Mouse (Mus musculus): ENCODE data around the gene Wipf1. TPM values are rescaled to one million over a fixed set of nuclear protein-coding genes. Genes with fewer than 3 reads are reported as not detected.

Wipf1 gene
- polyA plus RNA-seq, 1 experiment, result 13.7 TPM

- H3ac ChIP-seq (ENCODE audit: control insufficient read depth, insufficient read length), result no peak overlapping the region
- H3K27me3 ChIP-seq (ENCODE audit: control insufficient read depth, insufficient read depth, insufficient read length), result no peaks in the 10 kb centered on the region
- TF ChIP-seq TCF3 (IDR thresholded peaks at IDR 0.05; ENCODE audit: insufficient read length, low read depth), result no peak
- no peak for TF ChIP-seq TCF12 (IDR thresholded peaks at IDR 0.05; ENCODE audit: insufficient read depth, poor library complexity, severe bottlenecking)
- no peak for TF ChIP-seq MYOG (IDR thresholded peaks at IDR 0.05; ENCODE audit: control insufficient read depth in 1 of 3, insufficient read depth in 1 of 3, insufficient read length in 2 of 3, low read depth in 2 of 3)
- TF ChIP-seq E2F4 (IDR thresholded peaks at IDR 0.05; ENCODE audit: insufficient read depth), result no peak
- TF ChIP-seq CEBPB (IDR thresholded peaks at IDR 0.05; ENCODE audit: insufficient read depth, poor library complexity, severe bottlenecking), result no peak
- TF ChIP-seq MAX (IDR thresholded peaks at IDR 0.05; ENCODE audit: low read depth), result no peak
- TF ChIP-seq POLR2A (IDR thresholded peaks at IDR 0.05; ENCODE audit: insufficient read length, low read depth), result no peak
- TF ChIP-seq USF1 (IDR thresholded peaks at IDR 0.05; ENCODE audit: low read depth), result no peak
- TF ChIP-seq MYOD1 (IDR thresholded peaks at IDR 0.05; ENCODE audit: control insufficient read depth in 1 of 3, insufficient read length in 2 of 3, low read depth in 2 of 3), result no peak
- H3K4me3 ChIP-seq, result no peak overlapping the region
- H3K79me2 ChIP-seq (ENCODE audit: control insufficient read depth, insufficient read depth), result peaks cover 61% of the 10 kb centered on the region
- H3K4me2 ChIP-seq (ENCODE audit: low read depth), result no peak overlapping the region
- H3K36me3 ChIP-seq (ENCODE audit: control insufficient read depth, insufficient read depth), result peaks cover 6% of the 10 kb centered on the region
These were observed 54.0 kb downstream of the Wipf1 start for GRCm38 (mm10) chr2:73475519-73475918.

DNA sequence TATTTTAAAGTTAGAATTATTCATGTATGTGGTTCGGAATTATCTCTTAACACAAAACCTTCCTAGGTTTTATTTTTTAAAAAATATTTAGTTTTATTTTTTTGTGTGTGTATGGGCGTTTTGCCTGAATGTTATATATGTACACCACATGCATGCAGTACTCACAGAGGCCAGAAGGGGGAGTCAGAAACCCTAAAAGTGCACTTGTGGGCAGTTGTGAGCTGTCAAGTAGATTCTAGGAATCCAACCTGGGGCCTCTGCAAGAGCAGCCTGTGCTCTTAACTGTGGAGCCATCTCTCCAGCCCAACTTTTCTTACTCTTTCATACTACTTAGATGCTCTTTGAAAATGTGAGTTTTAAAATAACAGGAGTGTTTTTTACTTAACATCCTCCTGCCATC is 57.4 kb downstream of the Wipf1 start:
- no peak overlapping the region for H3K4me2 ChIP-seq (ENCODE audit: low read depth)
- peaks cover 6% of the 10 kb centered on the region for H3K36me3 ChIP-seq (ENCODE audit: control insufficient read depth, insufficient read depth)
- no peak overlapping the region for H3ac ChIP-seq (ENCODE audit: control insufficient read depth, insufficient read length)
- H3K79me2 ChIP-seq (ENCODE audit: control insufficient read depth, insufficient read depth), result peaks cover 75% of the 10 kb centered on the region
- TF ChIP-seq USF1 (IDR thresholded peaks at IDR 0.05; ENCODE audit: low read depth) (no peak), MYOD1 (IDR thresholded peaks at IDR 0.05; ENCODE audit: control insufficient read depth in 1 of 3, insufficient read length in 2 of 3, low read depth in 2 of 3) (no peak), MAX (IDR thresholded peaks at IDR 0.05; ENCODE audit: low read depth) (no peak), POLR2A (IDR thresholded peaks at IDR 0.05; ENCODE audit: insufficient read length, low read depth) (no peak)
- H3K4me3 ChIP-seq, result no peak overlapping the region
- H3K27me3 ChIP-seq (ENCODE audit: control insufficient read depth, insufficient read depth, insufficient read length), result no peaks in the 10 kb centered on the region

- TF ChIP-seq REST (IDR thresholded peaks at IDR 0.05; ENCODE audit: insufficient read depth, insufficient read length) (no peak), SRF (IDR thresholded peaks at IDR 0.05; ENCODE audit: control insufficient read depth, insufficient read length, low read depth) (no peak), TCF3 (IDR thresholded peaks at IDR 0.05; ENCODE audit: insufficient read length, low read depth) (no peak)
- peak overlapping the region; percentile 27 for H3K4me2 ChIP-seq (ENCODE audit: low read depth)
- H3K79me2 ChIP-seq (ENCODE audit: control insufficient read depth, insufficient read depth), result peaks cover 80% of the 10 kb centered on the region
- H3K4me3 ChIP-seq, result no peak overlapping the region
- no peaks in the 10 kb centered on the region for H3K27me3 ChIP-seq (ENCODE audit: control insufficient read depth, insufficient read depth, insufficient read length)
- peaks cover 6% of the 10 kb centered on the region for H3K36me3 ChIP-seq (ENCODE audit: control insufficient read depth, insufficient read depth)
- H3ac ChIP-seq (ENCODE audit: control insufficient read depth, insufficient read length), result no peak overlapping the region
These were observed 59.3 kb downstream of the Wipf1 start for GRCm38 (mm10) chr2:73470146-73470630.

- Histone ChIP-seq H3ac (ENCODE audit: control insufficient read depth, insufficient read length) (no peak overlapping the region), H3K79me2 (ENCODE audit: control insufficient read depth, insufficient read depth) (peaks cover 86% of the 10 kb centered on the region), H3K36me3 (ENCODE audit: control insufficient read depth, insufficient read depth) (peaks cover 6% of the 10 kb centered on the region), H3K27me3 (ENCODE audit: control insufficient read depth, insufficient read depth, insufficient read length) (no peaks in the 10 kb centered on the region), H3K4me3 (no peak overlapping the region), H3K4me2 (ENCODE audit: low read depth) (peak overlapping the region; percentile 27)
- TF ChIP-seq TCF3 (IDR thresholded peaks at IDR 0.05; ENCODE audit: insufficient read length, low read depth), result no peak
- TF ChIP-seq MYOD1 (IDR thresholded peaks at IDR 0.05; ENCODE audit: control insufficient read depth in 1 of 3, insufficient read length in 2 of 3, low read depth in 2 of 3), result no peak
- no peak for TF ChIP-seq E2F4 (IDR thresholded peaks at IDR 0.05; ENCODE audit: insufficient read depth)
- TF ChIP-seq POLR2AphosphoS2 (IDR thresholded peaks at IDR 0.05; ENCODE audit: insufficient read length, low read depth), result no peak
- no peak for TF ChIP-seq TCF12 (IDR thresholded peaks at IDR 0.05; ENCODE audit: insufficient read depth, poor library complexity, severe bottlenecking)
- TF ChIP-seq MYOG (IDR thresholded peaks at IDR 0.05; ENCODE audit: control insufficient read depth in 1 of 3, insufficient read depth in 1 of 3, insufficient read length in 2 of 3, low read depth in 2 of 3), result no peak
- no peak for TF ChIP-seq USF1 (IDR thresholded peaks at IDR 0.05; ENCODE audit: low read depth)
- TF ChIP-seq SRF (IDR thresholded peaks at IDR 0.05; ENCODE audit: control insufficient read depth, insufficient read length, low read depth), result no peak
- no peak for TF ChIP-seq REST (IDR thresholded peaks at IDR 0.05; ENCODE audit: insufficient read depth, insufficient read length)
- no peak for TF ChIP-seq POLR2A (IDR thresholded peaks at IDR 0.05; ENCODE audit: insufficient read length, low read depth)
- TF ChIP-seq MAX (IDR thresholded peaks at IDR 0.05; ENCODE audit: low read depth), result no peak
- no peak for TF ChIP-seq CEBPB (IDR thresholded peaks at IDR 0.05; ENCODE audit: insufficient read depth, poor library complexity, severe bottlenecking)
These were observed 60.0 kb downstream of the Wipf1 start for GRCm38 (mm10) chr2:73469552-73469951.

DNA sequence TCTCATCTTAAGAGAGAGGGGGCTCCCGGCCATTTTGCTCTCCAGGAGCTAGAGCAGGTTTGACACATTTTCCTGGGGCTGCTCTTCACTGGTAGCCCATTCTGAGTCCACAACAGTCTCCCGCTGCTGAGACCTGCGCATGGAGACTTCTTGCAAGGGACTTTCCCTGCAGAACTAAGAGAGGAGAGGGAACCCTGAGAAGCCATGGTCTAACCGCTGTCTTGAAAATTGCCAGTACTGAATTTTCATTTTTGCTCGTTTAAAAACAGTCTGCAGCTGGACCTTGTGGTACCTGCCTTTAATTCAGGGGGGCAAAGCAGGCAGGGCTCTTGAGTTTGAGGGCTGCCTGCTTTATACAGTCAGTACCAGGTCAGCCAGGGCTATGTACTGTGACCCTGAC is 60.5 kb downstream of the Wipf1 start:
- Histone ChIP-seq H3K79me2 (ENCODE audit: control insufficient read depth, insufficient read depth) (peaks cover 84% of the 10 kb centered on the region), H3K27me3 (ENCODE audit: control insufficient read depth, insufficient read depth, insufficient read length) (no peaks in the 10 kb centered on the region), H3ac (ENCODE audit: control insufficient read depth, insufficient read length) (no peak overlapping the region), H3K4me2 (ENCODE audit: low read depth) (no peak overlapping the region), H3K4me3 (no peak overlapping the region), H3K36me3 (ENCODE audit: control insufficient read depth, insufficient read depth) (peaks cover 5% of the 10 kb centered on the region)
- TF ChIP-seq SRF (IDR thresholded peaks at IDR 0.05; ENCODE audit: control insufficient read depth, insufficient read length, low read depth), result no peak
- no peak for TF ChIP-seq REST (IDR thresholded peaks at IDR 0.05; ENCODE audit: insufficient read depth, insufficient read length)
- no peak for TF ChIP-seq USF1 (IDR thresholded peaks at IDR 0.05; ENCODE audit: low read depth)
- no peak for TF ChIP-seq E2F4 (IDR thresholded peaks at IDR 0.05; ENCODE audit: insufficient read depth)
- TF ChIP-seq CEBPB (IDR thresholded peaks at IDR 0.05; ENCODE audit: insufficient read depth, poor library complexity, severe bottlenecking), result no peak
- no peak for TF ChIP-seq TCF12 (IDR thresholded peaks at IDR 0.05; ENCODE audit: insufficient read depth, poor library complexity, severe bottlenecking)
- no peak for TF ChIP-seq MAX (IDR thresholded peaks at IDR 0.05; ENCODE audit: low read depth)
- no peak for TF ChIP-seq POLR2AphosphoS2 (IDR thresholded peaks at IDR 0.05; ENCODE audit: insufficient read length, low read depth)
- no peak for TF ChIP-seq MYOG (IDR thresholded peaks at IDR 0.05; ENCODE audit: control insufficient read depth in 1 of 3, insufficient read depth in 1 of 3, insufficient read length in 2 of 3, low read depth in 2 of 3)
- TF ChIP-seq MYOD1 (IDR thresholded peaks at IDR 0.05; ENCODE audit: control insufficient read depth in 1 of 3, insufficient read length in 2 of 3, low read depth in 2 of 3), result no peak
- no peak for TF ChIP-seq POLR2A (IDR thresholded peaks at IDR 0.05; ENCODE audit: insufficient read length, low read depth)
- TF ChIP-seq TCF3 (IDR thresholded peaks at IDR 0.05; ENCODE audit: insufficient read length, low read depth), result no peak
